Mouse (Mus musculus): ENCODE data around the gene Gm20388. TPM values are rescaled to one million over a fixed set of nuclear protein-coding genes. Genes with fewer than 3 reads are reported as not detected.

Gm20388 gene
- polyA plus RNA-seq, 1 experiment from 2014 or later: not detected

GRCm38 (mm10) chr8:121896476-121897145 is 1986.0 kb downstream of the Gm20388 start:
- no peak overlapping the region for H3K4me3 ChIP-seq
- H3K4me2 ChIP-seq: no peak overlapping the region
- peaks cover 27% of the 10 kb centered on the region for H3K4me1 ChIP-seq
- 0 out of 2 replicates have a peak overlapping the region, but pooled peaks have one; percentile 55 for H3K9ac ChIP-seq
- 40% methylated on average over 12 of the region's 12 CpGs for WGBS
- H3K27ac ChIP-seq: no peak overlapping the region
- peaks cover 15% of the 10 kb centered on the region for H3K36me3 ChIP-seq
- H3K9me3 ChIP-seq: no peaks in the 10 kb centered on the region
- ATAC-seq (ENCODE audit: insufficient number of reproducible peaks, insufficient read depth, low FRiP score, low TSS enrichment, low read depth): no peak
- no peaks in the 10 kb centered on the region for H3K27me3 ChIP-seq

GRCm38 (mm10) chr8:121897205-121897604 is 1986.6 kb downstream of the Gm20388 start:
- no peaks in the 10 kb centered on the region for H3K27me3 ChIP-seq
- peaks cover 15% of the 10 kb centered on the region for H3K36me3 ChIP-seq
- H3K4me2 ChIP-seq: no peak overlapping the region
- H3K4me3 ChIP-seq: no peak overlapping the region
- ATAC-seq (ENCODE audit: insufficient number of reproducible peaks, insufficient read depth, low FRiP score, low TSS enrichment, low read depth): no peak
- no peaks in the 10 kb centered on the region for H3K9me3 ChIP-seq
- WGBS: 69% methylated on average over 9 of the region's 9 CpGs
- H3K4me1 ChIP-seq: peaks cover 33% of the 10 kb centered on the region
- 0 out of 2 replicates have a peak overlapping the region, but pooled peaks have one; percentile 55 for H3K9ac ChIP-seq
- H3K27ac ChIP-seq: peak overlapping the region; percentile 80; the same call in 1 of the 2 replicates

GRCm38 (mm10) chr8:121897871-121898381 is 1987.3 kb downstream of the Gm20388 start:
- H3K27me3 ChIP-seq: no peaks in the 10 kb centered on the region
- H3K9ac ChIP-seq: peak overlapping the region; percentile 55
- ATAC-seq (ENCODE audit: insufficient number of reproducible peaks, insufficient read depth, low FRiP score, low TSS enrichment, low read depth): no peak
- WGBS: 29% methylated on average over 7 of the region's 7 CpGs
- H3K4me2 ChIP-seq: peak overlapping the region; percentile 37
- peak overlapping the region; percentile 80 for H3K27ac ChIP-seq
- H3K9me3 ChIP-seq: no peaks in the 10 kb centered on the region
- 0 out of 2 replicates have a peak overlapping the region, but pooled peaks have one; percentile 12 for H3K4me3 ChIP-seq
- peaks cover 33% of the 10 kb centered on the region for H3K4me1 ChIP-seq
- H3K36me3 ChIP-seq: peaks cover 11% of the 10 kb centered on the region

- Histone ChIP-seq H3K4me3 (0 out of 2 replicates have a peak overlapping the region, but pooled peaks have one; percentile 12), H3K4me2 (peak overlapping the region; percentile 37), H3K27me3 (no peaks in the 10 kb centered on the region), H3K9ac (peak overlapping the region; percentile 55), H3K9me3 (no peaks in the 10 kb centered on the region), H3K4me1 (peaks cover 33% of the 10 kb centered on the region), H3K27ac (peak overlapping the region; percentile 80), H3K36me3 (peaks cover 11% of the 10 kb centered on the region)
- peak; percentile 79 for ATAC-seq (ENCODE audit: insufficient number of reproducible peaks, insufficient read depth, low FRiP score, low TSS enrichment, low read depth)
- 14% methylated on average over 4 of the region's 4 CpGs for WGBS
Observed at GRCm38 (mm10) chr8:121898401-121898931, 1987.8 kb downstream of the Gm20388 start.

DNA sequence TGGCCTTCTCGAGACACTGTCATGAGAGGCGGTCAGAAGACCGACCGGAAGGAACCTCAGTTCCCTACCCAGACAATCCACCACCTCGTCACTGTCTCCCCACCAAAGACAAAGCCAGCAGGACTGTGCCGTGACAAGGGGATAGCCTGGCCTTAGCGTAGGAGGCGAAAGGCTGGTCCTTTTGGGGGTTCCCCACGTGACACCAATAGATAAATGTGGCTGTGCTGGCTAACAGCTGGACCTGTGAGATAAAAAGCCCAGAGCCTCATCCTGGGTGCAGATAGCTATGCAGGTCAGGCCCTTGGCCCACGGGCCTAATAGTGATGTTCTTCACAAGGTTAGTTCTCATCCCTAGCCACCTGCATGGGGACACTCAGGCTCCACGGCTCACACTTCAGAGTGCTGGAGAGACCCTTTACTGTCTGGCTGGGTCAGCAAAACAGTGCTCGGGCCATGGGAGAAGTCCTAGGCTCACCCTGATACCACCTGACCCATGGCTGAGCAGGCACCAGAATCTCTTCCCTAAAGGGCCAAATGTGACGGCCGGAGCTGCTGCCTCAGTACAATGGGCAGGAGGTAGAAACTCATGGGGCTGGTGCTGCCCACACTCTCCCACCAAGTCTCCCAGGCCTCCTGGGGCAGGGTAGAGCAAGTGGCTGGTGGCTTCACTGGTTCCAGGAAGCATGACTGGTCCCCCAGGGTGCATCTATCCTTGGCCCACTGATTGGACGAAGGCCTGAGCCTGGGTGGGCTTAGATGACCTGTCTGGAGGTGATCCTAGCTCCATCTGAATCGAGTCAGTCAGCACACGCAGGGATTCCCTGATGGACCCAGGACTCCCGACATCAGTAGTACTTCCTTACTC is 1988.8 kb downstream of the Gm20388 start:
- Histone ChIP-seq H3K4me3 (no peak overlapping the region), H3K9me3 (no peaks in the 10 kb centered on the region), H3K27ac (no peak overlapping the region), H3K4me2 (no peak overlapping the region), H3K4me1 (peaks cover 35% of the 10 kb centered on the region), H3K36me3 (peaks cover 11% of the 10 kb centered on the region), H3K9ac (peak overlapping the region; percentile 55; the same call in 1 of the 2 replicates), H3K27me3 (no peaks in the 10 kb centered on the region)
- ATAC-seq (ENCODE audit: insufficient number of reproducible peaks, insufficient read depth, low FRiP score, low TSS enrichment, low read depth): no peak
- WGBS: 81% methylated on average over 18 of the region's 18 CpGs

GRCm38 (mm10) chr8:121901498-121902236 is 1991.0 kb downstream of the Gm20388 start:
- Histone ChIP-seq H3K4me2 (no peak overlapping the region), H3K27me3 (no peaks in the 10 kb centered on the region; the same call in 1 of the 2 replicates), H3K9ac (peak overlapping the region; percentile 36; the same call in 1 of the 2 replicates), H3K36me3 (no peaks in the 10 kb centered on the region), H3K4me1 (peaks cover 56% of the 10 kb centered on the region), H3K27ac (0 out of 2 replicates have a peak overlapping the region, but pooled peaks have one; percentile 7), H3K4me3 (no peak overlapping the region), H3K9me3 (no peaks in the 10 kb centered on the region)
- 44% methylated on average over 8 of the region's 8 CpGs for WGBS
- no peak for ATAC-seq (ENCODE audit: insufficient number of reproducible peaks, insufficient read depth, low FRiP score, low TSS enrichment, low read depth)

- Histone ChIP-seq H3K4me3 (no peak overlapping the region), H3K4me2 (no peak overlapping the region), H3K9ac (0 out of 2 replicates have a peak overlapping the region, but pooled peaks have one; percentile 4), H3K36me3 (no peaks in the 10 kb centered on the region), H3K27me3 (peaks cover 11% of the 10 kb centered on the region), H3K9me3 (no peaks in the 10 kb centered on the region), H3K4me1 (peaks cover 45% of the 10 kb centered on the region), H3K27ac (no peak overlapping the region)
- ATAC-seq (ENCODE audit: insufficient number of reproducible peaks, insufficient read depth, low FRiP score, low TSS enrichment, low read depth): no peak
- 63% methylated on average over 6 of the region's 6 CpGs for WGBS
Observed at GRCm38 (mm10) chr8:121903977-121904376, 1993.3 kb downstream of the Gm20388 start.

DNA sequence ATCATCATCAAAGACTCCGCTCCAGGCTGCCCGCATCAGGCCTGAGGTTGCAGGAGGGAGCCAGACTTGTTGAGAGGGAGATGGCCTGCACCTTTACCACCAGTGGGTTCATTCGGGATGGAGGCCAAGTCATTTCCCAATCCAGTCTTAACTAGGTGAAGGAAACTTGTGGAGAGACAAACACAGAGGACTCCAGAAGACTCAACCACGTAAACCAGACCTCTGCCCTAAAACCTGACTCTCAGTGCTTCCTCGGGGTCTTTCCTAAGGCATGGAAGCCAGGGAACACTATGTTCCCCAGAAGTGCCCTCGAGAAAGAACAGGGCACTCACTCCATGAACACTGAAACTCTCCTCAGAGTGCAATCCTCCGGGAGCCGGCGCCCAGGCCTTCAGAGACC is 1994.4 kb downstream of the Gm20388 start:
- H3K9me3 ChIP-seq: no peaks in the 10 kb centered on the region
- ATAC-seq (ENCODE audit: insufficient number of reproducible peaks, insufficient read depth, low FRiP score, low TSS enrichment, low read depth): no peak
- 86% methylated on average over 9 of the region's 9 CpGs for WGBS
- H3K4me2 ChIP-seq: peak overlapping the region; percentile 98
- H3K4me3 ChIP-seq: peak overlapping the region; percentile 76; the same call in 1 of the 2 replicates
- no peak overlapping the region for H3K27ac ChIP-seq
- H3K9ac ChIP-seq: peak overlapping the region; percentile 22; the same call in 1 of the 2 replicates
- peaks cover 45% of the 10 kb centered on the region for H3K4me1 ChIP-seq
- peaks cover 12% of the 10 kb centered on the region for H3K27me3 ChIP-seq
- H3K36me3 ChIP-seq: no peaks in the 10 kb centered on the region

DNA sequence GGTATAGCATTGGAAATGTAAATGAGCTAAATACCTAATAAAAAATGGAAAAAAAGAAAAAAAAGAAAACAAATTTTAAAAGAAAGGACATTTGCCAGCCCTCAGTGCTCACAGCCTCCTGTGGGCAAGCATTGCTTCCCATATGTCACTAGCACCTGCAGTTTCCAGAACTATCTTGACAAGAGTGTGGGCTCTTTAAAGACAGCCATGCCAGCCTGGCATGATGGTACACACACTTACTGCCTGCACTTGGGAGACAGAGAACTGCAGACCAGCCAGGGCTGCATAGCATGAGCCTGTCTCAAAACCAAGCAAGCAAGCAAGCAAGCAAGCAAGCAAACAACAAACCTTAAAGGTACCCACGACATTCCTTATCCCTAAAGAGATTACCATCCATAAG is 1994.8 kb downstream of the Gm20388 start:
- WGBS: 53% methylated on average over 1 of the region's 1 CpGs
- no peaks in the 10 kb centered on the region for H3K36me3 ChIP-seq
- no peak for ATAC-seq (ENCODE audit: insufficient number of reproducible peaks, insufficient read depth, low FRiP score, low TSS enrichment, low read depth)
- H3K4me3 ChIP-seq: peak overlapping the region; percentile 76
- peak overlapping the region; percentile 22; the same call in 1 of the 2 replicates for H3K9ac ChIP-seq
- H3K27ac ChIP-seq: no peak overlapping the region
- peaks cover 45% of the 10 kb centered on the region for H3K4me1 ChIP-seq
- H3K4me2 ChIP-seq: peak overlapping the region; percentile 98
- H3K9me3 ChIP-seq: no peaks in the 10 kb centered on the region
- peaks cover 12% of the 10 kb centered on the region for H3K27me3 ChIP-seq

- Histone ChIP-seq H3K9me3 (no peaks in the 10 kb centered on the region), H3K4me2 (peak overlapping the region; percentile 98), H3K27me3 (peaks cover 12% of the 10 kb centered on the region), H3K4me1 (peaks cover 45% of the 10 kb centered on the region), H3K4me3 (peak overlapping the region; percentile 76), H3K36me3 (no peaks in the 10 kb centered on the region), H3K27ac (no peak overlapping the region), H3K9ac (peak overlapping the region; percentile 77)
- 36% methylated on average over 5 of the region's 5 CpGs for WGBS
- no peak for ATAC-seq (ENCODE audit: insufficient number of reproducible peaks, insufficient read depth, low FRiP score, low TSS enrichment, low read depth)
Observed at GRCm38 (mm10) chr8:121905864-121906263, 1995.2 kb downstream of the Gm20388 start.
